Mouse (Mus musculus) myocyte (in vitro differentiated cells): Measurements from ENCODE around the gene Ralgps1. TPM values are rescaled to one million over a fixed set of nuclear protein-coding genes. Genes with fewer than 3 reads are reported as not detected.

Experiments used
- H3K27me3 ChIP-seq: one replicate; pipeline ENCODE4 v1.6.1; 2011; ENCODE audit not compliant: control insufficient read depth, insufficient read depth, insufficient read length
- H3K36me3 ChIP-seq: one replicate; pipeline ENCODE4 v1.6.1; 2011; ENCODE audit not compliant: control insufficient read depth, insufficient read depth
- H3K4me2 ChIP-seq: one replicate; pipeline ENCODE4 v1.6.1; 2011; ENCODE audit warnings: low read depth, control low read depth
- H3K4me3 ChIP-seq: one replicate; pipeline ENCODE4 v1.5.1; 2011; ENCODE audit warnings: mild to moderate bottlenecking, control low read depth, moderate library complexity
- H3K79me2 ChIP-seq: one replicate; pipeline ENCODE4 v1.6.1; 2011; ENCODE audit not compliant: control insufficient read depth, insufficient read depth
- H3ac ChIP-seq: one replicate; pipeline ENCODE4 v1.6.1; 2011; ENCODE audit not compliant: control insufficient read depth, insufficient read length
- CEBPB ChIP-seq: IDR thresholded peaks from 2 replicates; pipeline ENCODE4 v1.6.1; 2011; ENCODE audit warnings: mild to moderate bottlenecking, moderate library complexity; ENCODE audit not compliant: poor library complexity, insufficient read depth, severe bottlenecking
- E2F4 ChIP-seq: IDR thresholded peaks from one replicate; pipeline ENCODE4 v1.6.1; 2011; ENCODE audit warnings: mild to moderate bottlenecking, control low read depth, moderate library complexity; ENCODE audit not compliant: insufficient read depth
- MAX ChIP-seq: IDR thresholded peaks from one replicate; pipeline ENCODE4 v1.6.1; 2011; ENCODE audit warnings: low read depth, mild to moderate bottlenecking, control low read depth
- MYOD1 ChIP-seq, 3 experiments: IDR thresholded peaks; one replicate each; pipeline ENCODE4 v1.6.1; 2011; ENCODE audit warnings: control low read depth in 2 of 3, low read depth in 2 of 3, mild to moderate bottlenecking in 2 of 3, moderate library complexity in 1 of 3; ENCODE audit not compliant: insufficient read length in 2 of 3, control insufficient read depth in 1 of 3
- MYOG ChIP-seq, 3 experiments: IDR thresholded peaks; one replicate each; pipeline ENCODE4 v1.6.1; 2011; ENCODE audit warnings: control low read depth in 2 of 3, low read depth in 2 of 3, mild to moderate bottlenecking in 2 of 3; ENCODE audit not compliant: insufficient read length in 2 of 3, control insufficient read depth in 1 of 3, insufficient read depth in 1 of 3
- POLR2A ChIP-seq: IDR thresholded peaks from one replicate; pipeline ENCODE4 v1.6.1; 2011; ENCODE audit warnings: low read depth, mild to moderate bottlenecking, control low read depth, moderate library complexity; ENCODE audit not compliant: insufficient read length
- POLR2AphosphoS2 ChIP-seq: IDR thresholded peaks from one replicate; pipeline ENCODE4 v1.6.1; 2011; ENCODE audit warnings: low read depth, control low read depth; ENCODE audit not compliant: insufficient read length
- REST ChIP-seq: IDR thresholded peaks from one replicate; pipeline ENCODE4 v1.6.1; 2011; ENCODE audit warnings: mild to moderate bottlenecking, control low read depth, moderate library complexity; ENCODE audit not compliant: insufficient read depth, insufficient read length
- SRF ChIP-seq: IDR thresholded peaks from one replicate; pipeline ENCODE4 v1.6.1; 2011; ENCODE audit warnings: low read depth; ENCODE audit not compliant: control insufficient read depth, insufficient read length
- TCF12 ChIP-seq: IDR thresholded peaks from one replicate; pipeline ENCODE4 v1.6.1; 2011; ENCODE audit warnings: mild to moderate bottlenecking, control low read depth; ENCODE audit not compliant: poor library complexity, insufficient read depth, severe bottlenecking
- TCF3 ChIP-seq: IDR thresholded peaks from one replicate; pipeline ENCODE4 v1.6.1; 2011; ENCODE audit warnings: low read depth, control low read depth; ENCODE audit not compliant: insufficient read length
- USF1 ChIP-seq: IDR thresholded peaks from one replicate; pipeline ENCODE4 v1.6.1; 2011; ENCODE audit warnings: low read depth, mild to moderate bottlenecking, control low read depth, moderate library complexity
- polyA plus RNA-seq: library from polyadenylated mRNA; unstranded; fragments of >200 nt; fragmentation: generic; extraction: Trizol; gene quantifications from one replicate; pipeline ENCODE4 v1.2.1, GENCODE M21; 2012; ENCODE audit warnings: missing spikeins

Gene Ralgps1
- polyA plus RNA-seq, 1 experiment, result 1.3 TPM

DNA sequence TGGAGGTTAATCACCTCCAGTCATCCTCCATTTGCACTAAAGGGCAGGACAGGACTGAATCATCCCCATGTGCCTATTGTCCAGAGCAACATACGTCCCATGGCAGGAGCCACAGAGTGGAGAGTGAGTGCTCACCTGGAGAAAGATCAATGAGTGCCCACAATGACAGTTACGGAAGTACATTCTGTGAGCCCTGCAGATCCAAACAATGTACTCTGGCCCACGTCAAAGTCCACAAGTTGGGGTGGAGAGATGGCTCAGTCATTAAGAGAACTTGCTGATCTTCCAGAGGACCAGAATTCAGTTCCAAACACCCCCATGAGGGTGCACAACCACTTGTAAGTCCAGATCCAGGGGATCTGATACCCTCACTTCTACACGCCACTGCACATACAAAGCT, 7.4 kb downstream of the Ralgps1 start:
- no peaks in the 10 kb centered on the region for H3K36me3 ChIP-seq
- no peak overlapping the region for H3K4me2 ChIP-seq
- no peak overlapping the region for H3ac ChIP-seq
- no peak overlapping the region for H3K4me3 ChIP-seq
- H3K27me3 ChIP-seq, result no peaks in the 10 kb centered on the region
- no peaks in the 10 kb centered on the region for H3K79me2 ChIP-seq
- TF ChIP-seq REST (no peak), MYOG (IDR thresholded peaks at IDR 0.05; ENCODE audit: control insufficient read depth in 1 of 3, insufficient read depth in 1 of 3, insufficient read length in 2 of 3, low read depth in 2 of 3) (no peak), TCF12 (no peak), POLR2AphosphoS2 (no peak), POLR2A (no peak), MYOD1 (IDR thresholded peaks at IDR 0.05; ENCODE audit: control insufficient read depth in 1 of 3, insufficient read length in 2 of 3, low read depth in 2 of 3) (no peak), E2F4 (no peak), CEBPB (no peak), SRF (no peak), MAX (no peak), USF1 (no peak)

GRCm38 (mm10) chr2:33361139-33361716, 10.1 kb downstream of the Ralgps1 start:
- Histone ChIP-seq H3ac (no peak overlapping the region), H3K27me3 (no peaks in the 10 kb centered on the region), H3K4me3 (no peak overlapping the region), H3K4me2 (no peak overlapping the region), H3K79me2 (no peaks in the 10 kb centered on the region), H3K36me3 (no peaks in the 10 kb centered on the region)
- TF ChIP-seq USF1, result no peak
- TF ChIP-seq CEBPB, result no peak
- no peak for TF ChIP-seq TCF3
- no peak for TF ChIP-seq TCF12
- no peak for TF ChIP-seq REST
- TF ChIP-seq MYOD1 (IDR thresholded peaks at IDR 0.05; ENCODE audit: control insufficient read depth in 1 of 3, insufficient read length in 2 of 3, low read depth in 2 of 3), result no peak
- TF ChIP-seq SRF, result no peak
- no peak for TF ChIP-seq MYOG (IDR thresholded peaks at IDR 0.05; ENCODE audit: control insufficient read depth in 1 of 3, insufficient read depth in 1 of 3, insufficient read length in 2 of 3, low read depth in 2 of 3)
- no peak for TF ChIP-seq E2F4
- no peak for TF ChIP-seq MAX
- TF ChIP-seq POLR2AphosphoS2, result no peak
- TF ChIP-seq POLR2A, result no peak

DNA sequence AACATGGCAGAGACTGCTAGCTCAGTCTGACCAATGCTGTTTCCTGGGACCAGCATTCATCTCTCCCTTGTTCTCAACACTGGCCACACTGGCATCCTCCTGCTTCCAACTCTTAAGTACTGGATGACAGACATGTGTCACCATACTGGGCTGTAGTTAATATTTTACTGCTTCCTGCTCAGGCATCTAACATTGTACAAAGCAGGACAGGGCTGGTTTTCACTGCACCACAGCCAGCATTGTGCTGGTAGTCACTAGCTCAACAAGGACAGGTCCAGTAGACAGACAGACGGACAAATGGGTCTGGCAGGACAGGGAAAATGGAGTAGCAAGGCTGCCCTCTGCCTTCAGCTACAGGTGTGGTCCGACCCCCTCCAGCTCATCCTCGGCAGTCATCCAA, 10.7 kb downstream of the Ralgps1 start:
- no peaks in the 10 kb centered on the region for H3K36me3 ChIP-seq

GRCm38 (mm10) chr2:33359184-33359583, 12.1 kb downstream of the Ralgps1 start:
- H3K4me2 ChIP-seq, result peak overlapping the region; percentile 3
- H3K79me2 ChIP-seq, result no peaks in the 10 kb centered on the region
- TF ChIP-seq USF1 (no peak), POLR2A (no peak), TCF12 (no peak), SRF (no peak), MYOD1 (IDR thresholded peaks at IDR 0.05; ENCODE audit: control insufficient read depth in 1 of 3, insufficient read length in 2 of 3, low read depth in 2 of 3) (no peak), REST (no peak), POLR2AphosphoS2 (no peak), MAX (no peak), TCF3 (no peak), E2F4 (no peak), MYOG (IDR thresholded peaks at IDR 0.05; ENCODE audit: control insufficient read depth in 1 of 3, insufficient read depth in 1 of 3, insufficient read length in 2 of 3, low read depth in 2 of 3) (no peak), CEBPB (no peak)
- no peaks in the 10 kb centered on the region for H3K36me3 ChIP-seq
- no peak overlapping the region for H3K4me3 ChIP-seq
- no peak overlapping the region for H3ac ChIP-seq
- H3K27me3 ChIP-seq, result no peaks in the 10 kb centered on the region

More for the DNA sequence above, 10.7 kb downstream of the Ralgps1 start:
- Histone ChIP-seq H3K4me2 (no peak overlapping the region), H3ac (no peak overlapping the region), H3K4me3 (no peak overlapping the region), H3K27me3 (no peaks in the 10 kb centered on the region), H3K79me2 (no peaks in the 10 kb centered on the region)
- TF ChIP-seq USF1, result no peak
- no peak for TF ChIP-seq POLR2AphosphoS2
- TF ChIP-seq POLR2A, result no peak
- no peak for TF ChIP-seq E2F4
- no peak for TF ChIP-seq TCF3
- no peak for TF ChIP-seq MAX
- TF ChIP-seq REST, result no peak
- TF ChIP-seq CEBPB, result no peak
- no peak for TF ChIP-seq MYOD1 (IDR thresholded peaks at IDR 0.05; ENCODE audit: control insufficient read depth in 1 of 3, insufficient read length in 2 of 3, low read depth in 2 of 3)
- TF ChIP-seq TCF12, result no peak
- no peak for TF ChIP-seq SRF
- TF ChIP-seq MYOG (IDR thresholded peaks at IDR 0.05; ENCODE audit: control insufficient read depth in 1 of 3, insufficient read depth in 1 of 3, insufficient read length in 2 of 3, low read depth in 2 of 3), result no peak
